Comparison of ENCODE assay signal across 16 mouse cellular contexts in genomic region chr5:67456841-67457240, GRCm38 (mm10). TPM values are rescaled to one million over a fixed set of nuclear protein-coding genes. Genes with fewer than 3 reads are reported as not detected.
"Had no signal": no experiment of that assay in that cellular context is flagged by ENCODE, and none has a peak within 500 bp of the region (broad histone marks: within the 10 kb centered on the region; RNA-seq: fewer than 3 reads in every experiment).

No protein-coding gene starts in this region.

- DNase-seq: lung, adult 18-20 months; lung, embryonic 14.5 days; lung, postnatal 10 days; lung, postnatal 4 days; midbrain, embryonic 14.5 days; right cerebral cortex, postnatal 14 days; thymus, adult 2 months; thymus, postnatal 25 days; thymus, postnatal 4 days had no signal

- H3K4me2 ChIP-seq: lung, embryonic 14.5 days; midbrain, embryonic 12.5 days; neural tube, embryonic 12.5 days; stomach, embryonic 15.5 days had no signal

- H3K9ac ChIP-seq: lung, embryonic 14.5 days; midbrain, embryonic 12.5 days; neural tube, embryonic 12.5 days; stomach, embryonic 15.5 days had no signal

- H3K36me3 ChIP-seq: midbrain, embryonic 10.5 days; midbrain, embryonic 12.5 days; neural tube, embryonic 12.5 days; stomach, embryonic 15.5 days had no signal

- H3K27ac ChIP-seq: midbrain, embryonic 10.5 days; midbrain, embryonic 12.5 days; neural tube, embryonic 12.5 days; stomach, embryonic 15.5 days; stomach, postnatal 0 days had no signal

- H3K9me3 ChIP-seq: midbrain, embryonic 10.5 days; midbrain, embryonic 12.5 days; neural tube, embryonic 12.5 days; stomach, embryonic 15.5 days had no signal

- H3K4me1 ChIP-seq: midbrain, embryonic 10.5 days; midbrain, embryonic 12.5 days; neural tube, embryonic 12.5 days; stomach, embryonic 15.5 days had no signal

- H3K27me3 ChIP-seq: midbrain, embryonic 12.5 days; neural tube, embryonic 12.5 days; stomach, embryonic 15.5 days had no signal

- ATAC-seq: midbrain, embryonic 16.5 days had no signal

- H3K4me3 ChIP-seq: midbrain, embryonic 10.5 days; midbrain, embryonic 12.5 days; myocyte; neural tube, embryonic 12.5 days; stomach, embryonic 15.5 days had no signal

RNA-seq across cellular contexts. Expression of gene Bend4, which starts 28.7 kb away (rescaled TPM):
- polyA plus RNA-seq: myocyte had no signal
